Mouse (Mus musculus): Measurements from ENCODE around the gene Gm4871. TPM values are rescaled to one million over a fixed set of nuclear protein-coding genes. Genes with fewer than 3 reads are reported as not detected.
"Not testable (repeated sequence)": the region's sequence is repeated elsewhere in the genome, so short reads cannot be mapped to it uniquely, and the experiment has no call there.

The Gm4871 gene
- polyA plus RNA-seq, 1 experiment, result not detected

DNA sequence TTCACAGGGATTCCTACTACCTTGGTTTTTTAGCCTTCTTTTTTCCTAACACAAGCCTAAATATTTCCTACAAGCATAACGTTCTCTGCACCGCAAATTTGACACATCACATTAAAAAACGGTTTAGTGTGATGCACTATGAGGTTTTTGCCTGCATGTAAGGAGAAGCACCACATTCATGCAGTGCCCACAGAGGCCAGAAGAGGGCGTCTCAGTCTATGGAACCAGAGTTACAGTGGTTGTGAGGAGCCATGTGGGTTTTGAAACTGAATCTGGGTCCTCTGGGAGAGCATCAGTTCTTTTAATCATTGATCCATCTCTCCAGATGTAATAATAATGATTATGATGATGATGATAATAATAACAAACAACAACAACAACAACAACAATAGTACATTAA is 9.1 kb upstream of the Gm4871 start:
- TF ChIP-seq CTCF (IDR thresholded peaks at IDR 0.05; ENCODE audit: borderline replicate concordance, insufficient read depth, low read length) (no peak), POLR2A (IDR thresholded peaks at IDR 0.05; ENCODE audit: low read depth, low read length) (no peak)

DNA sequence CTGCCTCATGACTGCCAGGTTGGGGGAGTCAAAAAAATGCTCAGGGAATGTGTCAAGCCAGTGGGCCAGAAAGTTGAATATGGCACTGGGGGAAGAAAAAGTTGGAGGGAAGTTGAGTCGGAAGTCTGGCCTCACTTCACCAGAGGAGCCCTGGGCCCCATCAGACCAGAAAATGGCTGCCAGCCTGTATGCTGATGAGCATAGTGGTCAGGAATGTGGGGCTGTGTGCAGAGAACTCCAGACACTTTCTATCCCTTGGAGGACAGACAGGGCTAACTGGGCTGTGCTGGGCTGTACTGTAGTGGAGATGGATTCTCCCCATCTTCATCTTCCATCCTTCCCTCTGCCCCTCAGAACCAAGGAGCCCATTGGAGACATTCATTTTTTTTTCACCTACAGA is 2.1 kb downstream of the Gm4871 start:
- not testable (repeated sequence) for H3K27ac ChIP-seq (ENCODE audit: insufficient read depth, low read length); H3K4me3 ChIP-seq (ENCODE audit: insufficient read depth, low read length); H3K4me1 ChIP-seq (ENCODE audit: control insufficient read depth, insufficient read depth, low read length)

More for the DNA sequence above, 9.1 kb upstream of the Gm4871 start:
- Histone ChIP-seq H3K27ac (ENCODE audit: insufficient read depth, low read length) (no peak overlapping the region), H3K4me3 (ENCODE audit: insufficient read depth, low read length) (no peak overlapping the region), H3K4me1 (ENCODE audit: control insufficient read depth, insufficient read depth, low read length) (no peaks in the 10 kb centered on the region)

DNA sequence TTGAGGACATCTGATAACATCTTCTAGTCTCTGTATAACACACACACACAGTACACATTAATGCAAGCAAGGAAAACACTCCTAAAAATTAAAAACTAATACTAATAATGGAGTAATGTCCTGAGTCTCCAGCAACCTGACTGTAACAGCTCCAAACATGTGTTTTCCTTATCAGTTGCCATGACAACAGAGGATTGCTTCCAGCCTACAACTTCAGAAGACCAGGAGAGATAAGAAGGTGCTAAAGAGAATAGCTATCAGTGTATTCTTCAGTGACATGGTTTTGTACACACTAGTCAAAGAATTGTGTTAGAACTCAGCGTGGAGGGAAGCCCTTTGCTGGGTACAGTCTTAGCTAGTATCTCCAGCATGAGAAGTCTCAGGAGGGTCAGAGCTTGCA is 11.8 kb downstream of the Gm4871 start:
- not testable (repeated sequence) for H3K4me1 ChIP-seq (ENCODE audit: control insufficient read depth, insufficient read depth, low read length); H3K27ac ChIP-seq (ENCODE audit: insufficient read depth, low read length); H3K4me3 ChIP-seq (ENCODE audit: insufficient read depth, low read length)

DNA sequence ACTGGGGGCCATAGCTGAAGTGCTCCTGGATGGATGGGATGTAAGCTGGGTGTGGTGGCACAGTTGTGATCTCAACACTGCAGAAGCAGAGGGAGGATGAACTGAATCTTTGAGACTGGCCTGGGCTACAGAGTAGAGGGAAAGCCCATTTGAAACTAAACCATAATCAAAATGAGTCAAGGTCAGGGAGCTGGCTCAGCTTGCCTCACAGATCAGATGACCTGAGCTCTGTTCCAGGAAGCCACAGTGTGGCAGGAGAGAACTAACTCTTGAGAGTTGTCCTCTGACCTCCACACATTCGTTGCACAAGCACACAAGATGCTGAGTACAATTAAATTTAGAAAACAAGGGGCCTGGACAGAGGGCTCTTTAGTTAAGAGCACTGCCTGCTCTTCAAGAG is 12.3 kb downstream of the Gm4871 start:
- not testable (repeated sequence) for H3K4me3 ChIP-seq (ENCODE audit: insufficient read depth, low read length); H3K27ac ChIP-seq (ENCODE audit: insufficient read depth, low read length); H3K4me1 ChIP-seq (ENCODE audit: control insufficient read depth, insufficient read depth, low read length)

DNA sequence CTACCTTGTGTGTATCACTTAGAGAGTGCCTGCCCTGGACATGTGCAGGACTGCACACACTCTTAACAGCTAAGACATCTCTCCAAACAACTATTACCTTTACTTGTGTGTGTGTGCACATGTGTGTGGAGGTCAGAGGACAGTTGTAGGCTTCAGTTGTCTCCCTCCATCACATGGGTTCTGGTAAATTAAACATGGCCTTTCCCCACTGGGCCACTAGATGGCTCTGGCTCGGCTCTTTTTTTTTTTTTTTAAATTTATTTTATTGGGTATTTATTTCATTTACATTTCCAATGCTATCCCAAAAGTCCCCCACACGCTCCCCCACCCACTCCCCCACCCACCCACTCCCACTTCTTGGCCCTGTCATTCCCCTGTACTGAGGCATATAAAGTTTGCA is 15.8 kb downstream of the Gm4871 start:
- H3K4me3 ChIP-seq (ENCODE audit: insufficient read depth, low read length); H3K27ac ChIP-seq (ENCODE audit: insufficient read depth, low read length); H3K4me1 ChIP-seq (ENCODE audit: control insufficient read depth, insufficient read depth, low read length): not testable (repeated sequence)

DNA sequence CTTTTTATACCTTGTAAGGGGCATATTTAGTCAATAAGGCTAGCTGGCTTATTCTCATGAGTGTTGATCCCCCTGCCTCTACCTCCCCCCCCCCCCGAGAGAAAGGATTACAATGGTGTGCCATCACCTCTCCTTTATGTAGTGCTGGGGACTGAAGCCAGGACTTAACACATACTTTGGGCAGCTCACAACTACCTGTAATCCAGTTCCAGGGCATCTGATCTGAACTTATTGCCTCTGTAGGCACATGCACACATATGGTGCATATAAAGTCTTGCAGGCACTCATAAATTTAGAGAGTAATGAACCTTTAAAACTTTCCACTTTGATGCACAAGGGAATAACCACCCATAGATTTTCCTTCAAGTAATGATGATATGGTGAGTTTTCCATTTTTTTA is 18.3 kb downstream of the Gm4871 start:
- Histone ChIP-seq H3K27ac (ENCODE audit: insufficient read depth, low read length) (no peak overlapping the region), H3K4me1 (ENCODE audit: control insufficient read depth, insufficient read depth, low read length) (no peaks in the 10 kb centered on the region), H3K4me3 (ENCODE audit: insufficient read depth, low read length) (no peak overlapping the region)
- no peak for TF ChIP-seq CTCF (IDR thresholded peaks at IDR 0.05; ENCODE audit: borderline replicate concordance, insufficient read depth, low read length)
- TF ChIP-seq POLR2A (IDR thresholded peaks at IDR 0.05; ENCODE audit: low read depth, low read length), result no peak

DNA sequence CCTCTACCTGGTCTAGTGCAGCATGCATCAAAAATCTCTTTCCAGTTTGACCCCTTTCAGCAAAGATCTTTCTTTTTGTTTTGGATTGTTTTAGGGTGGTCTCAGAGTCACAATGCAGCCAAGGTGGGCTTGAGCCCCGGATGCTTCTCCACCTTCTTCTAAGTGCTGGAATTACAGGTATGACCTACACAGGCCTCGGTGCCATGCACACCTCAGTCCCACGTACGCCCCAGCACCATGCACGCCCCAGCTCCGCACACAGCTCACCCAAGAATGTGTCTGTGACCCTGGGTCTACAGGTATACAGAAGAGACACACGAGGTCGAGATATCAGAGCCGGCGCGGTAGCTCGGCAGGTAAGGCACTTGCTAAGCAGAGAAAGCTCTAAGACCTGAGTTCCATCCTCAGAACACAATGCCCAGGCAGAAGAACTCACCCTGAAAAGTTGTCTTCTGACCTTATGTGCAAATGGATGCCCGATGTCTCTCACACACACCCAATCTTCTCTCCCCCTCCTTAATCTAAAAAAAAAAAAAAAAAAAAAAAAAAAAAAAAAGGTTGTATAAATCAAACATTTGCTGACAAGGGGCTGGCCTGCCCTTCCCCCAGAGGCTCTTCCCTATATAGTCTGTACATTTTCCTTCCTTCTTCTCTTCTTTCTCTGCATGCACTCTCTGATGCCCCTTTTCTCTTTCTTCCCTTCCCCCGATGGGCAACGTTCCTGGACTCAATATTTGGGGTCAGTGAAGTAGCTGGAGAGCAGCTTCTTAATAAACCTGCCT is 23.5 kb downstream of the Gm4871 start:
- H3K27ac ChIP-seq (ENCODE audit: insufficient read depth, low read length), result no peak overlapping the region
- TF ChIP-seq POLR2A (IDR thresholded peaks at IDR 0.05; ENCODE audit: low read depth, low read length) (no peak), CTCF (IDR thresholded peaks at IDR 0.05; ENCODE audit: borderline replicate concordance, insufficient read depth, low read length) (no peak)
- H3K4me1 ChIP-seq (ENCODE audit: control insufficient read depth, insufficient read depth, low read length), result no peaks in the 10 kb centered on the region
- H3K4me3 ChIP-seq (ENCODE audit: insufficient read depth, low read length), result no peak overlapping the region

DNA sequence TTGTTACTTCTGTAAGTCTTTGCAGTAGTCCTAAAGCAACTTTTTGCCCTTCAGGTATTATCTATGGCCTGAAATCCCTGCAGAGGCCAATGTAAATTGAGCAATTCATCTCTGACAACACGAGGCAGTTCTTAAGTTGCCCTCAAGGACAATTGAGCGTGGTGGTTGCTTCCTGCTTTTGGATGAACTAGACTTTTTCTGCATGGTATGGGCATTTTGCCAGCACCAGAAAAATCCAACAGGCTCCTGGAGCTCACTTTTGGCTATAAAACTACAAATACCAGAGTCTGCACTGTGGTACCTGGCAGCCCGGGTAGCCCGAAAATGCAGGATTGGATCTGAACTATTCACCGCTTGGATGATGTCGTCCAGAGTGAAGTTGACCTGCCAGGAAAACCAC is 27.0 kb downstream of the Gm4871 start:
- TF ChIP-seq CTCF (IDR thresholded peaks at IDR 0.05; ENCODE audit: borderline replicate concordance, insufficient read depth, low read length) (no peak), POLR2A (IDR thresholded peaks at IDR 0.05; ENCODE audit: low read depth, low read length) (no peak)
- Histone ChIP-seq H3K27ac (ENCODE audit: insufficient read depth, low read length) (no peak overlapping the region), H3K4me3 (ENCODE audit: insufficient read depth, low read length) (no peak overlapping the region), H3K4me1 (ENCODE audit: control insufficient read depth, insufficient read depth, low read length) (no peaks in the 10 kb centered on the region)

DNA sequence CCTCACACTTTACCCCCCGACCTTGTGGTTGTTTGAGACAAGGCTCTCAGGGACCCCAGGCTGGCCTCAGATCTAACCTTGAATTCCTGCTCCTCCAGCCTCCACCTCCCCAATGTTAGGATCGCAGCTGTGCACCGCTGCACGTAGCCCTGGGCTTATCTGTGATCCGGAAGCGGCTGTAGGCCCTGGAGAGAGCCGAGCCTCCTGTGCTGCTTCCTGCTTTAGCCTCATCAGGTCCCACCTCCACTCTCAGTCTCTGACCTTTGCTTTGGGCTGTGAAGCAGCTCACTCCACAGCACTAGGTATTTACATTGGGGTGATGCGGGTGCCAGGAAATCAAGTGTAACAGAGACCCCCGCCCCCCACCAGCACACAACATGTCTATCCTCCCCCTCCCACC is 28.1 kb downstream of the Gm4871 start:
- no peak overlapping the region for H3K27ac ChIP-seq (ENCODE audit: insufficient read depth, low read length)
- TF ChIP-seq CTCF (IDR thresholded peaks at IDR 0.05; ENCODE audit: borderline replicate concordance, insufficient read depth, low read length) (no peak), POLR2A (IDR thresholded peaks at IDR 0.05; ENCODE audit: low read depth, low read length) (no peak)
- no peak overlapping the region for H3K4me3 ChIP-seq (ENCODE audit: insufficient read depth, low read length)
- no peaks in the 10 kb centered on the region for H3K4me1 ChIP-seq (ENCODE audit: control insufficient read depth, insufficient read depth, low read length)

DNA sequence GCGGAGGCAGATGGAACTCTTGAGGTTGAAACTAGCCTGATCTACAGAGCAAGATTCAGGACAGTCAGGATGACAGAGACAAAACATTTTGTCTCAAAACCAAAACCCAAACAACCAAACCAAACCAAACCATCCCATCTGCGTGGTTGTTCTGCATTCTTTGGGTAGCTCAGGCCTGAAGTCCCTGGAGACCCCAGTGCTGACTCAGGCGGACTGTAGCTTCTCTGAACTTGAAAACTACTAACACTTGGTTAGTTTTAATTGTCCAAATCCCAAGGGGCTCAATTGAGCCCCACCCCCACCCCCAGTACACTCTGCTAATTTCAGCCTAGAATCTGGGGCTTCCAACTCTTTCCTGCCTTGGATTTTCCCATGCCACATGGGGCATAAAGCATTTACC is 29.2 kb downstream of the Gm4871 start:
- TF ChIP-seq CTCF (IDR thresholded peaks at IDR 0.05; ENCODE audit: borderline replicate concordance, insufficient read depth, low read length) (no peak), POLR2A (IDR thresholded peaks at IDR 0.05; ENCODE audit: low read depth, low read length) (no peak)
- no peak overlapping the region for H3K4me3 ChIP-seq (ENCODE audit: insufficient read depth, low read length)
- H3K4me1 ChIP-seq (ENCODE audit: control insufficient read depth, insufficient read depth, low read length), result no peaks in the 10 kb centered on the region
- H3K27ac ChIP-seq (ENCODE audit: insufficient read depth, low read length), result no peak overlapping the region

DNA sequence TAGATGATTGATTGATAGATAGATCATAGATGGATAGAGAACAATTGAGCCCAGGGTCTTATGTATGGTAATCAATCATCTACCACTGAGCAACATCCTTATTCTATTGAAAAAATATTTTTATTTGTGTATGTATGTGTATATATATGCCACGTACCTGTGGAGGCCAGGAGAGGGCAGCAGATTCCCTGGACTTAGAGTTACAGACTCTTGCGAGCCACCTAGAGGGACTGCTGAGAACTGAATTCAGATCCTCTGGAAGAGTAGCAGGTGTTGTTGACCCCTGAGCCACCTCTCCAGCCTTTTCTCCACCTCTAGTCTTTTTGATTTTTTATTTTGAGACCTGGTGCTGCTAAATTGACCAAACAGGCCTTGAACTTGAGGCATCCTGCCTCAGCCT is 34.1 kb downstream of the Gm4871 start:
- H3K4me3 ChIP-seq (ENCODE audit: insufficient read depth, low read length), result no peak overlapping the region
- TF ChIP-seq CTCF (IDR thresholded peaks at IDR 0.05; ENCODE audit: borderline replicate concordance, insufficient read depth, low read length), result peak; percentile 35; the same call in 1 of the 2 replicates
- no peak for TF ChIP-seq POLR2A (IDR thresholded peaks at IDR 0.05; ENCODE audit: low read depth, low read length)
- H3K27ac ChIP-seq (ENCODE audit: insufficient read depth, low read length), result no peak overlapping the region
- H3K4me1 ChIP-seq (ENCODE audit: control insufficient read depth, insufficient read depth, low read length), result no peaks in the 10 kb centered on the region

Data from embryonic fibroblast, embryonic 13.5 days (primary cell).